Mouse (Mus musculus) brain, embryonic 18.5 days (tissue): ENCODE data around the gene Pipox.

Experiments
- DNase-seq: peaks from one replicate; pipeline ENCODE4 v3.0.0-alpha.2; 2012; ENCODE audit warnings: low read depth, low spot score

The Pipox gene

GRCm38 (mm10) chr11:77893787-77894718, at the start of gene Pipox:
TSS of gene Pipox (minus strand) at chr11:77894096.
- DNase-seq: no peak

DNA sequence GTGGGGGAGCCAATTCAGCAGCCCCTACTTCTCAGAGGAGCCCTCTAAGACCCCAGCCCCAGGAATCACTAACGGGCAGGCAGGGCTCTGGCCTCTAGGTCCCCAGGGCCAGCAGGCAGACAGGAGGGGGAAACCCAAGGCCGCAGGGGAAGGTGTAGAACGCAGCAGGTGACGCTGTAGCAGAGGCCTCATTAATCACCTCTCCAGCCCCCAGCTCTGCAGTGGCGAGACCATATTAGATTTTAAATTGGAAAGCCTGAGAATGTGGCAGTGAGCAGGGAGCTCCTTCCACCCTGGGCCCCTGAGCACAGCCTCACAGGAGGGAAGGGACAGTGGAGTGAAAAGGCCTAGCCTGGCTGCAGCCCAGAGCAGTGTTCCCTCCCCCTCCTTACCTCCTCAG, 48.3 kb upstream of the Pipox start:
- DNase-seq: no peak

DNA sequence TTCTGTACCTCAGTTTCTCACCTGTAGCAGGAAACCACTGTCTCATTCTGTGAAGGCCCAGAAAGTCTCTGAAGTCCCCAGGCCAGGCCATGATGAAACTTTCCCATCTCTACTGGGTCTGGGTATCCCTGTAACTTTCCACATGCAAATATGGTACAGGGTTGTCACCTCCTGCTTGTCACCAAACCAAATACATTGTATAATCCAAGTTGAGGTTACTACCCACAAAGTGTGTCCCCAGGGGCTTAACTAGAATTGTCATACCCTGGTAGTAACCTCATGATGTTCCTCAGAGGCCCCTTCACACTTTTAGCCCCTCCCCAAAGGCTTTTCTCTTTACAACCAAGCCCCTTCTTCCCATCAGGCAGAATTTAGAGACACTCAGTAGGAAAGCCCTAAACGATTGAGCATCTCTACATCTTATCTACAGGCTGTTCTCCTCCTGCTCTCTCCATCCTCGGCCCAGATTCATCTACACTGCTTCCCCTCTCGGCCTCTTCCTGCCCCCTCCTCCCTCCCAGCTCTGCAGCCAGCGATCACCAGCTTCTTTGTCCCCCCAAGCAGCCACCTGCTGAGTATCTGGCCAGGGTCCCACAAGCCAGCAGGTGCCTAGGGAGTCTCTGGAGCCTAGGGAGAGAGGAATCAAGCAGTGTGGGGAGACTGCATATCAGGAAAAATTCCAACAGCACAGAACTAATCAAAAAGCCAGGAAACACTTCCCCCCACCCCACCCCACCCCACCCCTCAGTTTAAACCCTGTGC, 43.9 kb upstream of the Pipox start:
- DNase-seq: no peak

- no peak for DNase-seq
Observed at GRCm38 (mm10) chr11:77936846-77937245, 43.0 kb upstream of the Pipox start.

GRCm38 (mm10) chr11:77934568-77935311, 40.8 kb upstream of the Pipox start:
- no peak for DNase-seq

DNA sequence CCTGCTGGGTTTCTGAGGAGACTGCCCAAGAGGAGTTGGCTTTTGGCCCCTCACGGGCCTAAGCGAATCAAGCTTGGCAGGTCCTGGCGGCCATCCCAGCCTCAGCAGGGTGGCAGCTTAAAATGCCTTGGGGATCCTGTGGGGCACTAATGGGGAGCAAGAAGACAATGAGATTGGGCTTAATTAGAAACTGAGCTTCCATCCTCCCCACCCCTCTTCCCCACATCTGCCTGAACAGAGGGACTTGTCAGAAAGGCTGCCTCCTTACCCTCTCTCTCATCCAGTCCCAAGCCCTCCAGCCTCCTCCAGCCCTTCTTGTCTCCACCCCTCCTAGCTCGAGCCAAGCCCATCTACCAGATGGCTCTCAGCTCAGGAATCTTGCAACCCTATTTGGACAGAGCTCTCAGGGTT, 40.2 kb upstream of the Pipox start:
- no peak for DNase-seq

GRCm38 (mm10) chr11:77932576-77932975, 38.7 kb upstream of the Pipox start:
- no peak for DNase-seq

GRCm38 (mm10) chr11:77931541-77932433, 37.9 kb upstream of the Pipox start:
- no peak for DNase-seq

GRCm38 (mm10) chr11:77930751-77931540, 37.0 kb upstream of the Pipox start, which contains the start of gene Sez6:
TSS of gene Sez6 (plus strand) at chr11:77930800.
- no peak for DNase-seq

GRCm38 (mm10) chr11:77927837-77928236, 33.9 kb upstream of the Pipox start:
- DNase-seq: no peak

DNA sequence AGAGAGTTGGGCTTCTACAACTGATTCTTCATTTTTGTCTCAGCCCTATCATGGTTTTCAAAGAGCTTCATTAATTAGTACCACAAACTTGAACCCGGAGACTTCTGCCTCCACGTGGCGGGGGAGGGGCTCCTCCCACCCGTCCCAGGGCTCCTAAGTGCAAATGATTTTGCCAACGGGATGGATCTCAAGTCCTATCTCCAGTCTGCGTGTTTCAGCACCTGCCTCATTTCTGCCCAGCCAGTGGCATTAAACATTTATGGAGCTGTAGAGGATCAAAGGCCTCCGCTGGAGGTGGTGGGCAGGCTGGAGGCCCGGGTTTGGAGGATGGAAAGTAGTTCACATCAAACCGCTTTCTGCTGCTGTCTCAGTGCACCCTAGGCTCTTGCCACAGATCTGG, 32.8 kb upstream of the Pipox start:
- DNase-seq: no peak

DNA sequence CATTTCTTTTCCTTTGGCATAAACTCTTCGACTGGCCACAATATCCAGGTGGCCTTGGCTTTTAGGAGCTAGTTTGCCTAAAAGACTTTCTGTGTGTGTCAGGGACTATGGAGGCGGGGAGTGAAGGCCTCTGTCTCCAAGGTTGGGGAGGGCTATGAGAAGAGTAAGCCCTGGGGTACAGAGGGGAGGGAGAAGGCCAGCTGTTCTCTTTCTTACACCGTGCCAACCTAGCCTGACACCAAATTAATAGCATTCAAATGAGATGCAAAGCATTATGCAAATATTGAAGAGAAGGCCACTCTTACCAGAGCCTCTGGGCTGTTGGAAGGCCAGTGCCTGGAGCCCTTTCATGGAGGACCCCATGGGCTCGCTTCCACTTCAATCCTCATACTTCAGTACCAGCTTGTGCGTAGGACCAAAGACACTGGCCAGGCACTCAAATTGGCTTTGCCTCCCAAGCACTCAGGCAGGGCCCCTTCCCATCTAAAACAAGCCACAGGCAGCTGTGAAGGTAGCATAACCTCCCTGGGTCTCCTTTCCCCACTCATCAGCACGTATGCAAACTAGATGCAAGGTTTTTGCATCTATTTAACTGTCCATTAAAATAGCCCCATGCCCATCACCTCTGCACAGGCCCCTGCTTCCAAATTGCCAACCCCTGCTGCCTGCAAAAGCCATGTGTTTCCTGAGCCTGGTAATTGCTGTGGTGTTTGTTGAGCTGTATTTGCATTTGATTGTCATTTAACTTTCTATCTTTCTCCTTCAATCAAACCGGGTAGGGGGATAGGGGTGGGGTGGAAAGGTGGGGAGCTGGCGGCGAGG, 32.2 kb upstream of the Pipox start:
- no peak for DNase-seq

DNA sequence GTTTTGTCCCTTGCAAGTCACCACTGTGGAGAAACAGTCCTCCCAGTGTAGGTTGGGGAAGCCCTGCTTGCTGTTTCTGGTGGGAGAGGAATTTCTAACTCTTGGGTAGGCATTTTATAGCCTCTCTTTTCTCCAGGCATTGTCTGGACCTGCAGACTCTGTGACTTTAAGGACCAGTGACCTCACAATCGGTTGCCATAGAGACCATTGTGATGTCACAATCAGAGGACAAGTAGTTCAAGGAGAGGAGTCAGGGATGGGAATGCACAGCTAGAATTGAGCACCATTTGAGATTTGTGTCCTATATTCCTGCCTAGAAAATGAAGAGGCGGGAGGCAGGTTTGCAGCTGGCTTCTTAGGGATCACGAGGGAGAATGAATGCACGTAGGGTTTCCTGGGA, 29.4 kb upstream of the Pipox start:
- DNase-seq: no peak

DNA sequence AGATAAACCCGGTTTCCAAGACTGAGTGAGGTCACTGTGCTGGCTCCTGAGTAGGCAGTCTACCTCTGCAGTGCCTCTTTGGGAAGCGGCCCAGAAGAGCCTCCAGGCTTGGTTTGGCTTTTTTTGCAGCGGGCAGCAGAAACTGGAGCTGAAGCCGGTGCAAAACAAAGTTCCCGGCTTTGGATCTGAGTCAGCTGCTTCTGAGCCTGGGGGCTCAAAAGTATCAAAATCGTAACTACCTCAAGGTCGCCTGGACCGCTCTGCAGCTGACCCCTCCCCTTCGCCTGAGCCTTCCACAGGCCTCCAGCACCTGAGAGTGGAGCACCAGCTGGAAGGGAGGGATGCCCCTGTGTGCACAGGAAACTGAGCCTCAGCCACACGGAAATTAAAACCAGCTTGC, 23.3 kb upstream of the Pipox start:
- DNase-seq: no peak

DNA sequence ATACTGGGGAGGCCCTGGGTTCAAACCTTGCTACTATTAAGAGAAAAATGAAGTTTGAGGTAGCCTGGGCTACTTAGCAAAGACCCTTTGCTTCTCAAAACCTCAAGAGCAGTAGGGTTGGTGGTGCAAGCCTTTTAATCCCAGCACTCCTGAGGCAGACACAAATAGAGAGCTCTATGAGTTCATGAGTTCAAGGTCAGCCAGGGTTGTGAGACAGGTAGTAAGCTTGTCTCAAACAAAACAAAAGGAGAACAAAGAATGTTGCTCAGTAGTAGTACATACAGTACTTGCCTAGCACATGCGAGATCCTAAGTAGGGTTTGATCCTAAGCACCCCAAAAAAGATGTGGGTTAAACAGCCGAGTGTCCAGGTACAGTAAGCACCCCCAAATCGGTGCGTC, 22.8 kb upstream of the Pipox start:
- no peak for DNase-seq

- DNase-seq: no peak
Observed at GRCm38 (mm10) chr11:77914598-77915260, 20.8 kb upstream of the Pipox start.

- no peak for DNase-seq
Observed at GRCm38 (mm10) chr11:77913505-77913904, 19.6 kb upstream of the Pipox start.

DNA sequence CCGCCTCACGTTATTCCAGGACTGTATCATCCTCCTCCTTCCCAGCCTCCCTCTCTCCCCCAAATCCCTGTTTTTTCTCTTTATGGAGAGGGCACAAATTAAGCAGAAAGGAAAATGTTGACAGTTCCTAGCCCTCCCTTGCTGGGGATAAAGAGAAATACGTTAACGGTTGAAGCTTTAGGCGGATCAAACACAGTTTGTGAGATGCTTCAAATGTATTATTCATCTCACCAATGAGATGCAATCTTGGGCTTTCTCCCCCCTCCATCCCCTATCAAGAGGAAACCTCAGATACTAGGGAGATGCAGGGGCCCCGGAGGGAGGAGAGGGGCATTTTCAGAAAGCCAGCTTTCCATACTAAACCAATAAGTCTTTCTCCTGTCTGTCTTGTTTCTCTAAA, 15.9 kb upstream of the Pipox start:
- no peak for DNase-seq

- no peak for DNase-seq
Observed at GRCm38 (mm10) chr11:77909376-77909775, 15.5 kb upstream of the Pipox start.
